Mouse (Mus musculus): Measurements from ENCODE around the gene Olfr373. TPM values are rescaled to one million over a fixed set of nuclear protein-coding genes. Genes with fewer than 3 reads are reported as not detected.
"Not testable (repeated sequence)": the region's sequence is repeated elsewhere in the genome, so short reads cannot be mapped to it uniquely, and the experiment has no call there.

The Olfr373 gene
- polyA plus RNA-seq (2015; fragmentation: Nextera tagmentation; extraction: Ambion mirVana): not detected in 2 replicates

GRCm38 (mm10) chr8:72082877-72083276 is at the start of gene Olfr373:
Gene Olfr373, plus strand, starts transcription at chr8:72083177.
- not testable (repeated sequence) for ATAC-seq (ENCODE audit: low FRiP score, low read depth); H3K27me3 ChIP-seq; H3K9me3 ChIP-seq; H3K4me1 ChIP-seq (replicated peaks); H3K4me3 ChIP-seq; H3K27ac ChIP-seq (replicated peaks); H3K4me2 ChIP-seq; H3K9ac ChIP-seq; H3K36me3 ChIP-seq

DNA sequence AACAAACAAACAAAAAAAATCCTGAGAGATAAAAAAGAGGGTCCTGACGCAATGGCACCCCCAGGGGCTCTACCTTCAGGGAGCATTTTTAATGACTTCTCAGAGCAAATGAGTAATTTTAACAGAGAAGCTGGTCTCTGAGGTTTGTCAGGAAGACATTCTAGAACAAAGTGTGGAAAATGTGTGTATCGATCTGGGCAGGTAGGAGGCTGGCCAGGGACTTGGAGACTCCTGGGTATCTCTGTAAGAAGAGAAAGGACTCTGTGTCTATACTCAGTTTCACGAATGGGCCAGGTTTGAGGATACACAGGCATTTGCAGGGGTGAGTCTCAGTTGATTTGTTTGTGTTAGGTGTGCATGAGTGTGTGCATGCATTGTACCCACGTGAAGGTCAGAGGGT is 42.1 kb upstream of the Olfr373 start, which contains the start of gene Olfr372:
Gene Olfr372 (plus strand): TSS at position 301 of the 400 bp plus-strand sequence.
- H3K4me1 ChIP-seq (replicated peaks); H3K9me3 ChIP-seq; H3K4me3 ChIP-seq; H3K9ac ChIP-seq; H3K27ac ChIP-seq (replicated peaks); ATAC-seq (ENCODE audit: low FRiP score, low read depth); H3K27me3 ChIP-seq; H3K4me2 ChIP-seq; H3K36me3 ChIP-seq: not testable (repeated sequence)
- WGBS: 79% methylated on average over 4 of the region's 4 CpGs

DNA sequence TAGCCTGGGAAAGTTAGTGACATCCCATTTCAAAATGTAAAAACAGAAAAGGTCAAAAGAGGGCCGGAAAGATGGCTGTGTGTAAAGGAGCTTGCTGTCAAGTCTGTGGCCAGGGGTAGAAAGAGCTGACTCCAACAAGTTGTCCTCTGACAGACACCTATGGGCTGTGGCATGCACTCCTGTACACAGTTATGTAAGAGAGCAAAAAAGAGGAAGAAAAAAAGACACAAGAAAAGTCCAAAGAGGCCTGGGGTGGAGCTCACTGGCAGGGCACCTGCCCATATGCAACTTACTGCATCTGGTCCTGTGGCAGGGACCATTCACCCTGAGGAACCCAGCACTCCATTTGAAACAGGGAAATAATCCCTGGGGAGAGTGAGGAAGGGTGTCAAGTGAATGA is 40.5 kb upstream of the Olfr373 start:
- Histone ChIP-seq H3K27ac (replicated peaks) (no peak overlapping the region), H3K27me3 (no peaks in the 10 kb centered on the region), H3K9ac (no peak overlapping the region), H3K4me1 (replicated peaks) (no peaks in the 10 kb centered on the region), H3K4me3 (no peak overlapping the region), H3K36me3 (no peaks in the 10 kb centered on the region), H3K9me3 (no peaks in the 10 kb centered on the region), H3K4me2 (no peak overlapping the region)
- no peak for ATAC-seq (ENCODE audit: low FRiP score, low read depth)
- whole genome bisulfite sequencing: 84% methylated on average over 1 of the region's 1 CpGs

GRCm38 (mm10) chr8:72054633-72055032 is 28.3 kb upstream of the Olfr373 start:
- not testable (repeated sequence) for H3K4me2 ChIP-seq, H3K27me3 ChIP-seq

DNA sequence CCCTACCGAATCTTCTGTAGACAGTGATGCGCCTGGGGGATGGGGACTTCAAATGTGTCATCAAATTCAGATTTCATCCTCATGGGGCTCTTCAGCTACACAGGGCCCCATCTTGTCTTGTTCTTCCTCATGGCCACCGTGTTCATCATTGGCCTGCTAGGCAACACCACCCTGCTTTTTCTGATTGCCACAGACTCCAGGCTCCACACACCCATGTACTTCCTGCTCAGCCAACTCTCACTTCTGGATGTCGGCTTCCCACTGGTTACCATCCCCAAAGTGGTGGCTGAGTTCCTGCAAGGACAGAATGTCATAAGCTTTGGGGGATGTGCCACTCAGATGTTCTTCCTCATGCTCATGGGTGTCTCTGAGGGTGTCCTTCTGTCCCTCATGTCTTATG is 25.3 kb upstream of the Olfr373 start:
- H3K9ac ChIP-seq; H3K27me3 ChIP-seq; ATAC-seq (ENCODE audit: low FRiP score, low read depth); H3K4me1 ChIP-seq (replicated peaks); H3K4me3 ChIP-seq; H3K36me3 ChIP-seq; H3K9me3 ChIP-seq; H3K27ac ChIP-seq (replicated peaks); H3K4me2 ChIP-seq: not testable (repeated sequence)
- WGBS: 88% methylated on average over 3 of the region's 4 CpGs

More at GRCm38 (mm10) chr8:72054633-72055032, 28.3 kb upstream of the Olfr373 start:
- not testable (repeated sequence) for H3K27ac ChIP-seq (replicated peaks); H3K9me3 ChIP-seq; H3K9ac ChIP-seq; H3K4me1 ChIP-seq (replicated peaks); ATAC-seq (ENCODE audit: low FRiP score, low read depth); H3K36me3 ChIP-seq; H3K4me3 ChIP-seq

GRCm38 (mm10) chr8:72066819-72067399 is 16.1 kb upstream of the Olfr373 start:
- not testable (repeated sequence) for H3K27ac ChIP-seq (replicated peaks); H3K4me2 ChIP-seq; H3K4me1 ChIP-seq (replicated peaks); H3K4me3 ChIP-seq; H3K27me3 ChIP-seq; H3K36me3 ChIP-seq; H3K9ac ChIP-seq; ATAC-seq (ENCODE audit: low FRiP score, low read depth); H3K9me3 ChIP-seq
- WGBS: 86% methylated on average over 1 of the region's 1 CpGs

GRCm38 (mm10) chr8:72084744-72085143 is 1.8 kb downstream of the Olfr373 start:
- Histone ChIP-seq H3K9ac (no peak overlapping the region), H3K4me2 (no peak overlapping the region), H3K4me1 (replicated peaks) (no peaks in the 10 kb centered on the region), H3K27ac (replicated peaks) (no peak overlapping the region), H3K9me3 (no peaks in the 10 kb centered on the region), H3K27me3 (no peaks in the 10 kb centered on the region), H3K36me3 (no peaks in the 10 kb centered on the region), H3K4me3 (no peak overlapping the region)
- no peak for ATAC-seq (ENCODE audit: low FRiP score, low read depth)
- 72% methylated on average over 5 of the region's 5 CpGs for WGBS

- WGBS: 85% methylated on average over 3 of the region's 3 CpGs
Measured at GRCm38 (mm10) chr8:72087611-72088010, 4.6 kb downstream of the Olfr373 start.

GRCm38 (mm10) chr8:72096721-72097120 is 13.7 kb downstream of the Olfr373 start:
- not testable (repeated sequence) for H3K27me3 ChIP-seq; H3K9me3 ChIP-seq; H3K4me2 ChIP-seq; H3K36me3 ChIP-seq; H3K4me3 ChIP-seq; H3K27ac ChIP-seq (replicated peaks); H3K9ac ChIP-seq; H3K4me1 ChIP-seq (replicated peaks); ATAC-seq (ENCODE audit: low FRiP score, low read depth)

More at GRCm38 (mm10) chr8:72087611-72088010, 4.6 kb downstream of the Olfr373 start:
- not testable (repeated sequence) for H3K9me3 ChIP-seq; H3K4me2 ChIP-seq; H3K4me3 ChIP-seq; H3K9ac ChIP-seq; H3K27ac ChIP-seq (replicated peaks); H3K27me3 ChIP-seq; ATAC-seq (ENCODE audit: low FRiP score, low read depth); H3K4me1 ChIP-seq (replicated peaks); H3K36me3 ChIP-seq

- H3K4me1 ChIP-seq (replicated peaks); H3K4me2 ChIP-seq; H3K27me3 ChIP-seq; H3K36me3 ChIP-seq; ATAC-seq (ENCODE audit: low FRiP score, low read depth); H3K9ac ChIP-seq; H3K4me3 ChIP-seq; H3K9me3 ChIP-seq; H3K27ac ChIP-seq (replicated peaks): not testable (repeated sequence)
- 55% methylated on average over 6 of the region's 7 CpGs for WGBS
Measured at GRCm38 (mm10) chr8:72099377-72100103, 16.6 kb downstream of the Olfr373 start.

DNA sequence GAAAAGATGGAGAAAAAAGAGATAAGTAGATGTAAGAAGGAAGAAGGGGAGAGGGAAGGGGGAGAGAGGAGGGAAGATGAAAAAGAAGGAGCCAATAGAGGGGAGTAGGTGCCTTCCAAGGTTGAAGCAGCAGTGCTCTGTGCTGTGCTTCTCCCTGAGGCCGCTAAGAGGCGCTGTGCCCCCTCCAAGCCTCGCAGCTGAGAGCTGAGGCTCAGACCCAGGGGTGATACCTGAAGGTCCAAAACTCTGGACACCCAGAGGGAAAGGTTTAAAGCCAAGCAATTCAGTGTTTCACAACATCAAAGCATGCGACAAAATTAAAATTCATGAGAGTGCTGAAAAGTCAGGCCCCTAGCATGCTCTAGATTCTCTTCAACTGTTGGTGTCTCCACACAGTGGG is 22.2 kb downstream of the Olfr373 start:
- H3K4me2 ChIP-seq: no peak overlapping the region
- ATAC-seq (ENCODE audit: low FRiP score, low read depth): no peak
- H3K9ac ChIP-seq: no peak overlapping the region
- no peak overlapping the region for H3K4me3 ChIP-seq
- 22% methylated on average over 4 of the region's 4 CpGs for WGBS
- 0 out of 2 replicates have a peak, but pooled peaks cover 2% of the 10 kb centered on the region for H3K9me3 ChIP-seq
- no peaks in the 10 kb centered on the region for H3K36me3 ChIP-seq
- no peak overlapping the region for H3K27ac ChIP-seq (replicated peaks)
- no peaks in the 10 kb centered on the region for H3K4me1 ChIP-seq (replicated peaks)
- H3K27me3 ChIP-seq: no peaks in the 10 kb centered on the region

DNA sequence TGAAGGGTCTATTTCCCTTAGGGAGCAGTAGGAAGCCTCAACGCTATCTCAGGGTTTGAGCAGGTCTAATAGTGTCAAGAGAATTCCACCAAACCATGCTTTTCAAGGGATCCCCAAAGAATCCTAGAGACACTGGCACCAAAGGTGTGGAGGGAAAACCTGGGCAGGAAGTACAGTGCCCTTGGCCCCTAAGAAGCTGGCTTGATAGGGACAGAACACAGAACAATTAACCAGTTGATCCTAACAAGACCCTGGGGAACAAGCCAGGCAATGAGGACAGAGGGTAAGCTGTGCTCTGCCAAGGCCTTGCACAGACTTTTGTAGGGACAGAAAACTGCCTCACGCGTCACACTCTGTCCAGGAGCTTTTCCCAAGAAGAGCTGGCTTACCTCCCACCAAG is 23.8 kb downstream of the Olfr373 start, which contains the start of gene Olfr374:
Gene Olfr374 (plus strand): TSS at position 301 of the 400 bp plus-strand sequence.
- 93% methylated on average over 3 of the region's 3 CpGs for WGBS
- no peak for ATAC-seq (ENCODE audit: low FRiP score, low read depth)
- H3K9me3 ChIP-seq: 0 out of 2 replicates have a peak, but pooled peaks cover 2% of the 10 kb centered on the region

More for the DNA sequence above, 23.8 kb downstream of the Olfr373 start, which contains the start of gene Olfr374:
- Histone ChIP-seq H3K36me3 (no peaks in the 10 kb centered on the region), H3K4me3 (no peak within 1 kb of the TSS), H3K9ac (no peak within 1 kb of the TSS), H3K4me2 (no peak within 1 kb of the TSS), H3K27me3 (no peaks in the 10 kb centered on the region), H3K4me1 (replicated peaks) (no peaks in the 10 kb centered on the region), H3K27ac (replicated peaks) (no peak within 1 kb of the TSS)

All from hindbrain, embryonic 15.5 days (tissue).